Mouse (Mus musculus): ENCODE results near the gene Sept10. TPM values are rescaled to one million over a fixed set of nuclear protein-coding genes. Genes with fewer than 3 reads are reported as not detected.
A peak's percentile ranks its signal among the peaks of the same experiment; 100 is the strongest.

Sept10 gene
- total and polyA plus RNA-seq, 3 experiments = not detected

DNA sequence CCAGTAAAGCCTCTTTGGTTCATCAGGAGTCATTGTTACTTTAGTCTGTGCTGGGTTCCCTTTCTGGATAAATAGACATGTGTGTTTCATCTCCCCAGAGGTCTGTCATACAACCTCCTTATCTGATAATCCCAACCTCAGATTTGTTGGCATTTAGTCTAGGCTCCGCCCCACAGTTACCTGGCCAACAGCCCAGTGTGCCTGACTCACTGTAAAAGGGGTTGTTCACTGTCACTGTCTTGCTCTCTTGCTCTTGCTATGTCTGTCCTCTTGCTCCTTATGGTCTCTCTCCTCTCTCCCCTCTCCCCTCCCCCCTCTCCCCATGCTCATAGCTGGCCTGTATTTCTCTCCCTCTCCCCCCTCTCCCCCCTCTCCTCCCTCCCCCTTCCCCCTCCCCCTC, 44.5 kb upstream of the Sept10 start:
- Histone ChIP-seq H3K4me3 (ENCODE audit: control insufficient read depth in 1 of 2, insufficient read depth in 1 of 2, low read depth in 2 of 2, low read length in 2 of 2) (no peak overlapping the region), H3K36me3 (ENCODE audit: control insufficient read depth in 1 of 2, insufficient read depth in 2 of 2, low read length in 2 of 2) (no peaks in the 10 kb centered on the region; a peak in 1 of 4 replicates), H3K79me2 (ENCODE audit: control insufficient read depth, insufficient read depth, low read length, poor library complexity) (no peaks in the 10 kb centered on the region), H3K9me3 (replicated peaks; ENCODE audit: insufficient read depth, low read length) (no peaks in the 10 kb centered on the region), H3K27me3 (ENCODE audit: control insufficient read depth in 1 of 2, insufficient read depth in 2 of 2, low read length in 2 of 2) (no peaks in the 10 kb centered on the region), H3K9ac (ENCODE audit: control insufficient read depth, low read depth, low read length, poor library complexity, severe bottlenecking) (no peak overlapping the region), H3K27ac (ENCODE audit: control insufficient read depth, low read depth, low read length) (no peak overlapping the region), H3K4me1 (ENCODE audit: control insufficient read depth in 1 of 2, insufficient read depth in 2 of 2, low read length in 2 of 2) (no peaks in the 10 kb centered on the region; a peak in 1 of 4 replicates)
- peak; percentile 40 for DNase-seq (ENCODE audit: low read depth, low spot score)
- TF ChIP-seq MYC (IDR thresholded peaks at IDR 0.05; ENCODE audit: low read depth, low read length) = no peak
- no peak for TF ChIP-seq TCF12 (IDR thresholded peaks at IDR 0.05; ENCODE audit: low read depth, low read length)
- TF ChIP-seq E2F4 (IDR thresholded peaks at IDR 0.05; ENCODE audit: borderline replicate concordance, low read depth, low read length) = no peak
- no peak for TF ChIP-seq ZC3H11A (IDR thresholded peaks at IDR 0.05; ENCODE audit: low read depth, low read length)
- 0 out of 2 replicates have a peak, but pooled peaks have one; percentile 16 for TF ChIP-seq GATA1 (IDR thresholded peaks at IDR 0.05; ENCODE audit: low read depth, low read length)
- TF ChIP-seq NELFE (IDR thresholded peaks at IDR 0.05; ENCODE audit: low read depth, low read length) = no peak
- TF ChIP-seq RCOR1 (IDR thresholded peaks at IDR 0.05; ENCODE audit: low read depth, low read length) = peak; percentile 39; the same call in 1 of the 2 replicates
- no peak for TF ChIP-seq ETS1 (IDR thresholded peaks at IDR 0.05; ENCODE audit: low read depth, low read length)
- no peak for TF ChIP-seq BHLHE40 (IDR thresholded peaks at IDR 0.05; ENCODE audit: borderline replicate concordance, low read depth, low read length)

DNA sequence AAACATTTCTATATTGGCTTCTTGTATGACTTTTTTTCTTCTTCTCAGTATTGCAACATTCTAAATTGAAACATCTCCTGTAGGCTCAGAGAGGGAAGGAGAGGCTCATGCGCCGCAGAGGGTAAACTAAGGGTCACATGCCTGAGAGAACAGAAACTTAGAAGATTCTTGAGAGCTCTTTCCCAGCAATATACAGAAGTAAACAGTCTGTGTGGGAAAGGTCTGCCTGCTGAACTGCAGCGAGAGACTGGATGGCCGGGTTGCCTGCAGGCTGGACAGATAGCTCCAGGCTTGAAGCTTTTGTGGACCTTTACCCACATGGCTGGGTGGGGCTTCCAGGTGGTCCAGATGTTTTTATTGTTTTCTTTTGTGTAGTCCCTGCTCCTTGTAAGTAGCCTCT, 44.0 kb upstream of the Sept10 start:
- Histone ChIP-seq H3K27ac (ENCODE audit: control insufficient read depth, low read depth, low read length) (no peak overlapping the region), H3K27me3 (ENCODE audit: control insufficient read depth in 1 of 2, insufficient read depth in 2 of 2, low read length in 2 of 2) (no peaks in the 10 kb centered on the region), H3K79me2 (ENCODE audit: control insufficient read depth, insufficient read depth, low read length, poor library complexity) (no peaks in the 10 kb centered on the region), H3K4me3 (ENCODE audit: control insufficient read depth in 1 of 2, insufficient read depth in 1 of 2, low read depth in 2 of 2, low read length in 2 of 2) (no peak overlapping the region), H3K4me1 (ENCODE audit: control insufficient read depth in 1 of 2, insufficient read depth in 2 of 2, low read length in 2 of 2) (no peaks in the 10 kb centered on the region; a peak in 1 of 4 replicates), H3K36me3 (ENCODE audit: control insufficient read depth in 1 of 2, insufficient read depth in 2 of 2, low read length in 2 of 2) (no peaks in the 10 kb centered on the region; a peak in 1 of 4 replicates), H3K9me3 (replicated peaks; ENCODE audit: insufficient read depth, low read length) (no peaks in the 10 kb centered on the region), H3K9ac (ENCODE audit: control insufficient read depth, low read depth, low read length, poor library complexity, severe bottlenecking) (no peak overlapping the region)
- no peak for TF ChIP-seq USF1 (IDR thresholded peaks at IDR 0.05; ENCODE audit: low read depth, low read length)
- no peak for TF ChIP-seq ELF1 (IDR thresholded peaks at IDR 0.05; ENCODE audit: low read depth, low read length)
- TF ChIP-seq CHD2 (IDR thresholded peaks at IDR 0.05; ENCODE audit: low read length) = no peak
- no peak for TF ChIP-seq TBP (IDR thresholded peaks at IDR 0.05; ENCODE audit: low read depth, low read length)
- TF ChIP-seq TAL1 (IDR thresholded peaks at IDR 0.05; ENCODE audit: low read length) = no peak
- no peak for TF ChIP-seq MAFK (IDR thresholded peaks at IDR 0.05; ENCODE audit: borderline replicate concordance, low read depth, low read length)
- TF ChIP-seq UBTF (IDR thresholded peaks at IDR 0.05; ENCODE audit: borderline replicate concordance, insufficient read depth, low read depth, low read length) = no peak
- TF ChIP-seq MAZ (IDR thresholded peaks at IDR 0.05; ENCODE audit: low read depth, low read length) = no peak
- no peak for TF ChIP-seq RAD21 (IDR thresholded peaks at IDR 0.05; ENCODE audit: low read depth, low read length)
- TF ChIP-seq SMC3 (IDR thresholded peaks at IDR 0.05; ENCODE audit: low read depth, low read length) = no peak
- no peak for TF ChIP-seq USF2 (IDR thresholded peaks at IDR 0.05; ENCODE audit: borderline replicate concordance in 1 of 2, insufficient read depth in 1 of 2, low read depth in 1 of 2, low read length in 2 of 2)
- no peak for TF ChIP-seq POLR2AphosphoS2 (IDR thresholded peaks at IDR 0.05; ENCODE audit: low read length)
- TF ChIP-seq NELFE (IDR thresholded peaks at IDR 0.05; ENCODE audit: low read depth, low read length) = no peak
- TF ChIP-seq E2F4 (IDR thresholded peaks at IDR 0.05; ENCODE audit: borderline replicate concordance, low read depth, low read length) = no peak
- no peak for DNase-seq (ENCODE audit: low read depth, low spot score)
